Mouse (Mus musculus) heart, postnatal 0 days (tissue): ENCODE data around the gene Mbd6.

Experiments used
- CTCF ChIP-seq: IDR thresholded peaks from 2 replicates; pipeline ENCODE4 v1.5.1; 2016; ENCODE audit warnings: antibody characterized with exemption, control low read depth, low read depth
- EP300 ChIP-seq: IDR thresholded peaks from 2 replicates; pipeline ENCODE4 v1.6.1; 2016; ENCODE audit warnings: antibody characterized with exemption, low read depth

GRCm38 (mm10) chr10:127266112-127267091 is 22.4 kb downstream of the Mbd6 start, which contains the start of gene Dctn2:
- no peak for TF ChIP-seq CTCF
- peak; percentile 80 for TF ChIP-seq EP300
